Comparison of ENCODE assay signal across 10 mouse cellular contexts in genomic region chr13:23792520-23792919, GRCm38 (mm10). TPM values are rescaled to one million over a fixed set of nuclear protein-coding genes. Genes with fewer than 3 reads are reported as not detected.
DNase-seq lines count a peak whose midpoint lies in the region; ATAC-seq and TF ChIP-seq lines count a peak whose summit lies in the region.
"Had no signal": no experiment of that assay in that cellular context is flagged by ENCODE, and none has a peak within 500 bp of the region (broad histone marks: within the 10 kb centered on the region; RNA-seq: fewer than 3 reads in every experiment).

No protein-coding gene starts in this region.

- H3K27me3 ChIP-seq in kidney, postnatal 0 days (ENCODE audit: insufficient read depth, low read length): no peaks in the 10 kb centered on the region
- H3K27me3 ChIP-seq: limb, embryonic 12.5 days had no signal

- DNase-seq in gastrocnemius, adult 18-20 months (ENCODE audit: low spot score): peak; percentile 34
- no peak for DNase-seq in gastrocnemius, postnatal 25 days
- peak; percentile 85 for DNase-seq in 416B (ENCODE audit: low read depth)
- peak; percentile 22 to 40 for DNase-seq in adrenal gland, adult 18-20 months (ENCODE audit: low spot score in 2 of 2)
- peak; percentile 82 for DNase-seq in embryo, embryonic 11 days
- peak; percentile 78 for DNase-seq in kidney, postnatal 0 days (ENCODE audit: low spot score)
- peak; percentile 22 to 44 for DNase-seq in lung, adult 18-20 months
- peak; percentile 65 to 73 for DNase-seq in right cerebral cortex, postnatal 10 days (ENCODE audit: low spot score in 2 of 2)

- no peaks in the 10 kb centered on the region for H3K4me1 ChIP-seq in kidney, postnatal 0 days (replicated peaks; ENCODE audit: insufficient read depth, low read length)

- no peak for ATAC-seq in kidney, postnatal 0 days (replicated peaks; ENCODE audit: low FRiP score, low read depth)

- H3K9ac ChIP-seq in kidney, postnatal 0 days (ENCODE audit: low read depth, low read length): no peak overlapping the region
- H3K9ac ChIP-seq: limb, embryonic 12.5 days had no signal

- no peak overlapping the region for H3K4me2 ChIP-seq in kidney, postnatal 0 days (ENCODE audit: low read length)
- H3K4me2 ChIP-seq: limb, embryonic 12.5 days had no signal

- WGBS in kidney, postnatal 0 days: 50% methylated on average over 2 of the region's 2 CpGs

- H3K4me3 ChIP-seq in kidney, postnatal 0 days (replicated peaks; ENCODE audit: low read depth, low read length): no peak overlapping the region
- H3K4me3 ChIP-seq: limb, embryonic 12.5 days had no signal

- H3K9me3 ChIP-seq in kidney, postnatal 0 days (replicated peaks; ENCODE audit: low read length): no peaks in the 10 kb centered on the region
- H3K9me3 ChIP-seq: limb, embryonic 12.5 days had no signal

- H3K27ac ChIP-seq in kidney, postnatal 0 days: no peak overlapping the region
- H3K27ac ChIP-seq: limb, embryonic 12.5 days had no signal

- TF ChIP-seq CTCF in kidney, postnatal 0 days (IDR thresholded peaks at IDR 0.05; ENCODE audit: low read depth): peak; percentile 91

- H3K36me3 ChIP-seq in kidney, postnatal 0 days (ENCODE audit: insufficient read depth, low read length): no peaks in the 10 kb centered on the region
- H3K36me3 ChIP-seq: limb, embryonic 12.5 days had no signal

RNA-seq across cellular contexts. Expression of gene Slc17a2, which starts 14.3 kb away (rescaled TPM):
- total RNA-seq in gastrocnemius, adult 18-20 months (2021): not detected
- total RNA-seq in gastrocnemius, postnatal 25 days (2021): not detected
- total RNA-seq in adrenal gland, adult 18-20 months (2021): not detected
- polyA plus RNA-seq in kidney, postnatal 0 days (2015; fragmentation: Nextera tagmentation; extraction: Ambion mirVana): 0.96 TPM in 2 replicates
- polyA plus RNA-seq: limb, embryonic 12.5 days had no signal

RNA-seq across cellular contexts. Expression of gene Trim38, which starts 22.8 kb away (rescaled TPM):
- total RNA-seq in gastrocnemius, adult 18-20 months (2021): not detected
- not detected for total RNA-seq in gastrocnemius, postnatal 25 days (2021)
- total RNA-seq in adrenal gland, adult 18-20 months (2021): not detected
- 0.06 TPM in 1 of 2 replicates, not detected in the other for polyA plus RNA-seq in kidney, postnatal 0 days (2015; fragmentation: Nextera tagmentation; extraction: Ambion mirVana)
- polyA plus RNA-seq: stomach, embryonic 16.5 days had no signal

RNA-seq across cellular contexts. Expression of gene Hist1h1a, which starts 29.1 kb away (rescaled TPM):
- under 1 TPM; 0.66 to 0.76 TPM for total RNA-seq in gastrocnemius, adult 18-20 months (2021)
- 1 to 10 TPM; 5.3 to 7.9 TPM for total RNA-seq in gastrocnemius, postnatal 25 days (2021)
- 10 to 100 TPM in 1 of 2 experiments, 1 to 10 TPM in 1; 7.1 to 14.2 TPM for total RNA-seq in adrenal gland, adult 18-20 months (2021)
- polyA plus RNA-seq in kidney, postnatal 0 days (2015; fragmentation: Nextera tagmentation; extraction: Ambion mirVana): 1.3 and 1.8 TPM in 2 replicates

RNA-seq across cellular contexts. Expression of gene Hist1h3a, which starts 30.3 kb away (rescaled TPM):
- total RNA-seq in gastrocnemius, adult 18-20 months (2021): 1 to 10 TPM; 5.1 to 5.3 TPM
- 10 to 100 TPM; 10.2 to 14.0 TPM for total RNA-seq in gastrocnemius, postnatal 25 days (2021)
- total RNA-seq in adrenal gland, adult 18-20 months (2021): 10 to 100 TPM; 18.1 to 28.1 TPM
- 5.2 and 6.7 TPM in 2 replicates for polyA plus RNA-seq in kidney, postnatal 0 days (2015; fragmentation: Nextera tagmentation; extraction: Ambion mirVana)

RNA-seq across cellular contexts. Expression of gene Hist1h4a, which starts 31.5 kb away (rescaled TPM):
- 1 to 10 TPM in 1 of 2 experiments, under 1 TPM in 1; 0.89 to 2.8 TPM for total RNA-seq in gastrocnemius, adult 18-20 months (2021)
- 10 to 100 TPM in 1 of 2 experiments, 1 to 10 TPM in 1; 8.0 to 13.6 TPM for total RNA-seq in gastrocnemius, postnatal 25 days (2021)
- total RNA-seq in adrenal gland, adult 18-20 months (2021): 10 to 100 TPM; 21.6 to 23.4 TPM
- not detected in 2 replicates for polyA plus RNA-seq in kidney, postnatal 0 days (2015; fragmentation: Nextera tagmentation; extraction: Ambion mirVana)
